Mouse (Mus musculus): ENCODE data around the gene Rcc2.

- TF ChIP-seq CTCF (IDR thresholded peaks at IDR 0.05; ENCODE audit: low read depth) (no peak), EP300 (IDR thresholded peaks at IDR 0.05; ENCODE audit: low read depth) (no peak)
These were observed 37.3 kb upstream of the Rcc2 start for GRCm38 (mm10) chr4:140662882-140663585.
